Mouse (Mus musculus): Measurements from ENCODE around the gene Gda.

DNA sequence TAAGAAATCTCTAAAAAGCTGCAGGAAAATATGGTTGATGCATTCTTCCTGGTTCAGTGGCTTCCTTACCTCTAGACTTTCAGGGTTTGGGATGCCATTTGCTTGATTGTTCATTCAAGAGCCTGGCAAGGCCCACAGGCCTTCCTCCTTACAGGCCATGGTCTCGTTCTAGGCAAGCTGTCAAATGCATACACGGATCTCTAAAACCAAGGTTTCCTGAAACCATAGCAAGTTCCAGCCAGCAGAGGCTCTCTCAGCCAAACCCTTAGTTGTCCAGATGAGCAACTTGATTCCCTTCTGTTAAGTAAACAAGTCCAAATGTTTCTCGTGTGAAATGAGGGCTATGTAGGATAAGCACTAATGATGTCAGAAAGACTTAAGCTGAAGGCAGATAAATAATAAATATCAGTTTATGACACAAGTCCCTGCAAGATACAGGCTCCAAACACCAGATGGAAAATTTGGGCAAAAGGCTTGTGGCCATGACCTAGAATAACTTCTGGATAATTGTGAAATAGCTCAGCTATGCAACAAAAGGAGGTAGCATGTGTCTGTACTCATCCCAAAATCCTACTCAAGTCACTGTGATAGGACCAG lies 34.0 kb downstream of the Gda start:
- TF ChIP-seq TAL1 (IDR thresholded peaks at IDR 0.05; ENCODE audit: low read length) (no peak), GATA1 (IDR thresholded peaks at IDR 0.05; ENCODE audit: low read length) (no peak)

All from erythroblast, embryonic 14.5 days (primary cell).